Mouse (Mus musculus): ENCODE measurements around the gene Shmt2.

GRCm38 (mm10) chr10:127509837-127510701, 12.2 kb downstream of the Shmt2 start:
- no peak for TF ChIP-seq CTCF (IDR thresholded peaks at IDR 0.05; ENCODE audit: insufficient read depth, low read length)
- TF ChIP-seq POLR2A (IDR thresholded peaks at IDR 0.05; ENCODE audit: borderline replicate concordance, extremely low read depth, low read depth, low read length), result no peak
